Mouse (Mus musculus) kidney, postnatal 25 days (tissue): ENCODE results near the gene Lce1j.
"Not testable (repeated sequence)": the region's sequence is repeated elsewhere in the genome, so short reads cannot be mapped to it uniquely, and the experiment has no call there.

Experiments used
- DNase-seq, 2 experiments: peaks; one replicate each; pipeline ENCODE4 v3.0.0; 2021; ENCODE audit warnings: mixed read lengths in 2 of 2

Gene Lce1j

DNA sequence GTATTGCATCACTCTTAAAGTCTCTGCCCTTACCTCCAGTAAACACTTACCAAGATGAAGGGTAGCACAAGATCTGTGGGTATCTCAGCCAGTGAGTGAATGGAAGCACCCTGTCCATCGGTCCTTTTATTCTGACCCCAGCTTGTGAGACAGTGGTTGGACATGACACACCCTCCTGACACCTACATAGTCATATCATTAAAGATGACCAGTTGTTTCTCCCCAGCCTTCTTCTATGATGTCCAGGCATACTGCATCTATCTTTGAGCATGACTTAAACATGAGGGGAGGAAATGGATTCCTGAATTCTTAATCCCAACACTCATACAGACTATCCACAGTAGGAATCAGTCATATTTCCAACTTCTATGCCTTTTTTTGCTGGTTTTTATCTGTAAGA lies at the start of gene Lce1j:
Gene Lce1j, minus strand, starts transcription at position 101 of the 400 bp plus-strand sequence.
- DNase-seq, result no peak

DNA sequence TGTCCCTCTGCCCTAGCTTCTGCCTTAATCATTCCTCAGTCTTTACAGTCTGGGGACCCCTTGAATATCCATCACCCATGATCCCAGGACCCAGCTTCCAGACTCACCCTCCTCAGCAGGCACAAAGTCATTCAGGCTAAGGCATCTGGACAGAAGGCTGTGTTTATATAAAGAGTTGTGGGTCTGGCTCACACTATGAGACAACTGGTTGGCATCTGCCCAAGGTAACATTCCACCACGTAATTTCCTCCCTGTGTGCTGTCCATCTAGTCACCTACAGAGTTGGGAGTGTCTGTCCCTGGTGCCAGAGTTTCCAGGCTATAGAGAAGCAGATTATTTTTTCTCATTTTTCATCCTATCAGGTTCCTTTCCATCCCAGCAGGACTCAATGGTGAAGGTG lies 36.8 kb upstream of the Lce1j start, which contains the start of gene Kprp:
Gene Kprp, minus strand, starts transcription at position 140 of the 400 bp plus-strand sequence.
- DNase-seq, result no peak

DNA sequence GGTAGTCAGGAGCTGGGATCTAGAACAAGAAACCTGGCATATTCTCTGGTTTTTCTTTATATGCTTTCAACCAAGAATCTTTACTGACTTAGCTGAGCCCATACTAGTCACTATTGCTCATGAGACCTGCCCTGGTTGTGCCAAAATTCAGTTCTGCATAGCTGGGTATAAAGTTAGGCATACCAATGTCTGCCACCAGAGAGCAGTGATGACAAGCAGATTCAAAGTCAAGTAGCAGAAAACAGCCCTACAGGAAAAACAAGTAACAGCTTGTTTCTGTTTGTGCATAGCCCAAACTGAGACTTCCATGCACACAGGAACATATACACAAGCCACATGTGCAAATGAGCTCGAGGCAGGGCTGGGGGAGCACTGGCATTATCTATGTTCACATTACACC lies 35.5 kb upstream of the Lce1j start:
- DNase-seq, result no peak

GRCm38 (mm10) chr3:92816036-92816435 lies 25.7 kb upstream of the Lce1j start:
- DNase-seq, result not testable (repeated sequence)

DNA sequence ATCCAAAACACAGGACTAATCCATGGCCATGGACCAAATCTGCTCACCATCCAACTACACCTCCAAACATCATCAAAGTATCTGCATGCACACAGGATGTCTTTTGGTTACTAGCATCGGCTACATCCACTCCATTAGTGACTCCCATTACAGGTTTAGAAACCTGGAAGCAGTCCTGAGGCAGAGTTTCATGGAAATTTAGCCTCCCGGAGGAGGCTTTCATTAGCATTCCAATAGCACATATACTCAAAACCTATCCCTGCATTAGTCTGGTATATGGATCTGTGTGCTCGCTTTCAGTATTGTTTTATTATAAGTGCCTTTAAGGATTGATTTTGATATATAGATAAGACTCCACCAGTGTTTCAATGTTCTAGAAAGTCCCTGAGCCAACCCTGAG lies 25.3 kb upstream of the Lce1j start:
- no peak for DNase-seq

GRCm38 (mm10) chr3:92807791-92808190 lies 17.5 kb upstream of the Lce1j start, which contains the start of gene Lce1k:
Lce1k (minus strand) TSS chr3:92807891.
- DNase-seq, result no peak

GRCm38 (mm10) chr3:92778799-92779198 lies 11.5 kb downstream of the Lce1j start, which contains the start of gene Lce1i:
Lce1i (minus strand) TSS chr3:92778899.
- no peak for DNase-seq

DNA sequence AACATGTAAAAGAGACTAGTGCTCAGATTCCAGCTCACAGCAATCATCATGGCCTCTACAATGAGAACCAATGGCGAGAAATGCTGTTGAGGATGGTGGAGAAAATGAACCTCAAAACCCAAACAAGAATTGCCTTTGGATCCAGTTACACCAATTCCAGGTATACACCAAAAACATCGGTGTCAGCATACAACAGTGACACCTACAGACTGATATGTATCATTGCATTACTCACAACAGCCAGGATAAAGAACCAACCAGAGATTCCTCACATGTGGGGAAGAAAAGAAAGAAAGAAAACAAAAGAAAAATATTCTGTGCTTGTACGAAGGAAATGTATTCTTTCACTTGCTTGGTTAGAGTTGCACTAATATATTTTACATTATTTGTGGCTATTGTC lies 18.7 kb downstream of the Lce1j start:
- no peak for DNase-seq

GRCm38 (mm10) chr3:92764965-92765364 lies 25.3 kb downstream of the Lce1j start, which contains the start of gene Lce1h:
Lce1h (minus strand) TSS chr3:92765065.
- no peak for DNase-seq

DNA sequence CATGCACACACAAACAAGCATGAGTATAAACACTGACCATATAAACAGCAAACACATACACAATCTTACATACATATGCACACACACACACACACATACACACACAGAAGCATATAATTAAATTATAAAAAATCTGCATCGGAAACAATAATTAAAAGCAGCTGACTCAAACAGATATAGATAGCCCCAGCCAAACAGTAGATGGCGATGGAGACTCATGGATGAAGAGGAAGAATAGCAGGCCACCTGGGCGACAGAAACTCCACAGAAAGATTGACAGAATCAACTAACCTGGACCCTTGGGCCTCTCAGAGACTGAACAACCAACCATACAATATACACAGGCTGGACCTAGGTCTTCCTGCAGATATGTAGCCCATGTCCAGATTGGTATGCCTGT lies 37.1 kb downstream of the Lce1j start:
- no peak for DNase-seq

GRCm38 (mm10) chr3:92752238-92752637 lies 38.1 kb downstream of the Lce1j start, which contains the start of gene Lce1g:
Lce1g (minus strand) TSS chr3:92752338.
- no peak for DNase-seq

- no peak for DNase-seq
These were observed 51.3 kb downstream of the Lce1j start, which contains the start of gene Gm38119 for GRCm38 (mm10) chr3:92738996-92739395. Gm38119 (minus strand) TSS chr3:92739096.
